Mouse (Mus musculus): ENCODE results near the gene Slc25a39.
"Not testable (repeated sequence)": the region's sequence is repeated elsewhere in the genome, so short reads cannot be mapped to it uniquely, and the experiment has no call there.

Slc25a39 gene

GRCm38 (mm10) chr11:102371926-102372685 is 35.6 kb downstream of the Slc25a39 start:
- DNase-seq (ENCODE audit: low spot score): no peak

GRCm38 (mm10) chr11:102370285-102370684 is 37.5 kb downstream of the Slc25a39 start:
- no peak for DNase-seq (ENCODE audit: low spot score)

- no peak for DNase-seq (ENCODE audit: low spot score)
Observed at GRCm38 (mm10) chr11:102369263-102369662, 38.5 kb downstream of the Slc25a39 start.

GRCm38 (mm10) chr11:102368347-102368746 is 39.4 kb downstream of the Slc25a39 start:
- no peak for DNase-seq (ENCODE audit: low spot score)

- no peak for DNase-seq (ENCODE audit: low spot score)
Observed at GRCm38 (mm10) chr11:102367504-102368280, 40.1 kb downstream of the Slc25a39 start.

GRCm38 (mm10) chr11:102366103-102366502 is 41.6 kb downstream of the Slc25a39 start, which contains the start of gene Slc4a1:
Gene Slc4a1 (minus strand): TSS chr11:102366203.
- DNase-seq (ENCODE audit: low spot score): not testable (repeated sequence)

GRCm38 (mm10) chr11:102365699-102366098 is 42.0 kb downstream of the Slc25a39 start:
- DNase-seq (ENCODE audit: low spot score): no peak

- no peak for DNase-seq (ENCODE audit: low spot score)
Observed at GRCm38 (mm10) chr11:102364570-102365371, 43.0 kb downstream of the Slc25a39 start.

- no peak for DNase-seq (ENCODE audit: low spot score)
Observed at GRCm38 (mm10) chr11:102363623-102364022, 44.1 kb downstream of the Slc25a39 start.

- no peak for DNase-seq (ENCODE audit: low spot score)
Observed at GRCm38 (mm10) chr11:102361776-102362495, 45.8 kb downstream of the Slc25a39 start.

- no peak for DNase-seq (ENCODE audit: low spot score)
Observed at GRCm38 (mm10) chr11:102358365-102358764, 49.4 kb downstream of the Slc25a39 start.

- no peak for DNase-seq (ENCODE audit: low spot score)
Observed at GRCm38 (mm10) chr11:102356636-102357350, 51.0 kb downstream of the Slc25a39 start.

- DNase-seq (ENCODE audit: low spot score): no peak
Observed at GRCm38 (mm10) chr11:102356190-102356589, 51.6 kb downstream of the Slc25a39 start.

GRCm38 (mm10) chr11:102355501-102355900 is 52.2 kb downstream of the Slc25a39 start:
- no peak for DNase-seq (ENCODE audit: low spot score)

- DNase-seq (ENCODE audit: low spot score): no peak
Observed at GRCm38 (mm10) chr11:102353021-102353431, 54.7 kb downstream of the Slc25a39 start.
